Mouse (Mus musculus) lung, adult 2 months (tissue): ENCODE data around the gene Sptlc2.

Source experiments
- CTCF ChIP-seq: fragments of 200-500 bp; IDR thresholded peaks from 2 replicates; pipeline ENCODE4 v1.5.1; 2011; ENCODE audit warnings: mild to moderate bottlenecking, low read length, control low read depth; ENCODE audit not compliant: insufficient read depth
- POLR2A ChIP-seq: fragments of 200-500 bp; IDR thresholded peaks from 2 replicates; pipeline ENCODE4 v1.6.1; 2011; ENCODE audit warnings: low read depth, mild to moderate bottlenecking, control low read depth, low read length, borderline replicate concordance; ENCODE audit errors: extremely low read depth

DNA sequence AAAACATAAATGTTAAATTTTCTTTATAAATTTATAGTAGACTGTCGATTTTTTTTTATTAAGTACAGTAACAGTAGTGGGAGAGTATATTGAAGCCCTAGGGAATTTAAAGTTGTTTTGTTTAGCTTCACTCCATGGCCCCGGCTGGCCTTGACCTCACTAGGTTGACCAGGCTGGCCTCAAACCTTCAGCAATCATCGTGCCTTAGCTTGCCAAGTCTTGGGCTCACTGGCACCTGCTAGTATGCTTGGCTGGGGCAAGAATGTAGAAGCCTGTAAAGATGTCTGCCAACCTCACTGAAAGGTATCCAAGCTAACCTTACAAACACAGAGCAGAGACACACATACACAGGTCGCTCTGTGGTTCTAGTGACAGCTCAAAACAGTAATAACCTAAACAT lies 55.6 kb downstream of the Sptlc2 start:
- no peak for TF ChIP-seq POLR2A
- TF ChIP-seq CTCF: no peak
